Mouse (Mus musculus): ENCODE data around the gene Phlpp2. TPM values are rescaled to one million over a fixed set of nuclear protein-coding genes. Genes with fewer than 3 reads are reported as not detected.

Phlpp2 gene
- polyA plus RNA-seq, 1 experiment from 2014 or later: 3.4 TPM

GRCm38 (mm10) chr8:109964106-109964505, 95.8 kb downstream of the Phlpp2 start:
- peaks cover 5% of the 10 kb centered on the region for H3K4me1 ChIP-seq (ENCODE audit: control insufficient read depth, low read depth, low read length)
- H3K36me3 ChIP-seq (ENCODE audit: control insufficient read depth, insufficient read depth): no peaks in the 10 kb centered on the region
- ATAC-seq (ENCODE audit: low read depth): no peak
- peaks cover 41% of the 10 kb centered on the region for H3K27me3 ChIP-seq (ENCODE audit: control insufficient read depth, insufficient read depth, low read depth, low read length)
- H3K4me3 ChIP-seq (ENCODE audit: low read depth, low read length): no peak overlapping the region
- H3K9ac ChIP-seq (ENCODE audit: low read depth, low read length): no peak overlapping the region
- no peak overlapping the region for H3K27ac ChIP-seq (ENCODE audit: low read length)
- H3K4me2 ChIP-seq (ENCODE audit: low read depth, low read length): no peak overlapping the region
- 61% methylated on average over 4 of the region's 4 CpGs for WGBS (ENCODE audit: insufficient replicate concordance)
- H3K9me3 ChIP-seq (replicated peaks; ENCODE audit: control insufficient read depth, low read length): no peaks in the 10 kb centered on the region

- no peak for ATAC-seq (ENCODE audit: low read depth)
- Histone ChIP-seq H3K27ac (ENCODE audit: low read length) (no peak overlapping the region), H3K36me3 (ENCODE audit: control insufficient read depth, insufficient read depth) (no peaks in the 10 kb centered on the region), H3K4me1 (ENCODE audit: control insufficient read depth, low read depth, low read length) (no peaks in the 10 kb centered on the region), H3K9me3 (replicated peaks; ENCODE audit: control insufficient read depth, low read length) (no peaks in the 10 kb centered on the region), H3K4me2 (ENCODE audit: low read depth, low read length) (no peak overlapping the region), H3K27me3 (ENCODE audit: control insufficient read depth, insufficient read depth, low read depth, low read length) (peaks cover 12% of the 10 kb centered on the region), H3K4me3 (ENCODE audit: low read depth, low read length) (no peak overlapping the region), H3K9ac (ENCODE audit: low read depth, low read length) (no peak overlapping the region)
- WGBS (ENCODE audit: insufficient replicate concordance): 46% methylated on average over 10 of the region's 10 CpGs
These were observed 100.5 kb downstream of the Phlpp2 start for GRCm38 (mm10) chr8:109968837-109969236.

- Histone ChIP-seq H3K36me3 (ENCODE audit: control insufficient read depth, insufficient read depth) (no peaks in the 10 kb centered on the region), H3K27ac (ENCODE audit: low read length) (no peak overlapping the region), H3K4me2 (ENCODE audit: low read depth, low read length) (no peak overlapping the region), H3K4me3 (ENCODE audit: low read depth, low read length) (no peak overlapping the region), H3K9ac (ENCODE audit: low read depth, low read length) (no peak overlapping the region), H3K4me1 (ENCODE audit: control insufficient read depth, low read depth, low read length) (no peaks in the 10 kb centered on the region), H3K9me3 (replicated peaks; ENCODE audit: control insufficient read depth, low read length) (no peaks in the 10 kb centered on the region), H3K27me3 (ENCODE audit: control insufficient read depth, insufficient read depth, low read depth, low read length) (peaks cover 12% of the 10 kb centered on the region)
- ATAC-seq (ENCODE audit: low read depth): no peak
- 6% methylated on average over 9 of the region's 9 CpGs for WGBS (ENCODE audit: insufficient replicate concordance)
These were observed 102.0 kb downstream of the Phlpp2 start for GRCm38 (mm10) chr8:109970323-109970722.

- WGBS (ENCODE audit: insufficient replicate concordance): 50% methylated on average over 4 of the region's 4 CpGs
- Histone ChIP-seq H3K4me1 (ENCODE audit: control insufficient read depth, low read depth, low read length) (no peaks in the 10 kb centered on the region), H3K27me3 (ENCODE audit: control insufficient read depth, insufficient read depth, low read depth, low read length) (peaks cover 12% of the 10 kb centered on the region), H3K4me3 (ENCODE audit: low read depth, low read length) (no peak overlapping the region), H3K27ac (ENCODE audit: low read length) (no peak overlapping the region), H3K9ac (ENCODE audit: low read depth, low read length) (no peak overlapping the region), H3K36me3 (ENCODE audit: control insufficient read depth, insufficient read depth) (no peaks in the 10 kb centered on the region), H3K4me2 (ENCODE audit: low read depth, low read length) (no peak overlapping the region), H3K9me3 (replicated peaks; ENCODE audit: control insufficient read depth, low read length) (no peaks in the 10 kb centered on the region)
- no peak for ATAC-seq (ENCODE audit: low read depth)
These were observed 104.6 kb downstream of the Phlpp2 start for GRCm38 (mm10) chr8:109972901-109973300.

GRCm38 (mm10) chr8:109979339-109979738, 111.0 kb downstream of the Phlpp2 start:
- H3K36me3 ChIP-seq (ENCODE audit: control insufficient read depth, insufficient read depth): no peaks in the 10 kb centered on the region
- no peak overlapping the region for H3K4me3 ChIP-seq (ENCODE audit: low read depth, low read length)
- H3K9ac ChIP-seq (ENCODE audit: low read depth, low read length): no peak overlapping the region
- no peaks in the 10 kb centered on the region for H3K4me1 ChIP-seq (ENCODE audit: control insufficient read depth, low read depth, low read length)
- no peaks in the 10 kb centered on the region for H3K27me3 ChIP-seq (ENCODE audit: control insufficient read depth, insufficient read depth, low read depth, low read length)
- no peak overlapping the region for H3K27ac ChIP-seq (ENCODE audit: low read length)
- WGBS (ENCODE audit: insufficient replicate concordance): 53% methylated on average over 6 of the region's 6 CpGs
- ATAC-seq (ENCODE audit: low read depth): peak; percentile 53; the same call in 1 of the 2 replicates
- H3K4me2 ChIP-seq (ENCODE audit: low read depth, low read length): no peak overlapping the region
- H3K9me3 ChIP-seq (replicated peaks; ENCODE audit: control insufficient read depth, low read length): no peaks in the 10 kb centered on the region

- no peaks in the 10 kb centered on the region for H3K4me1 ChIP-seq (ENCODE audit: control insufficient read depth, low read depth, low read length)
- 55% methylated on average over 15 of the region's 15 CpGs for WGBS (ENCODE audit: insufficient replicate concordance)
- H3K4me3 ChIP-seq (ENCODE audit: low read depth, low read length): no peak overlapping the region
- no peak overlapping the region for H3K9ac ChIP-seq (ENCODE audit: low read depth, low read length)
- no peak for ATAC-seq (ENCODE audit: low read depth)
- no peaks in the 10 kb centered on the region for H3K36me3 ChIP-seq (ENCODE audit: control insufficient read depth, insufficient read depth)
- no peak overlapping the region for H3K4me2 ChIP-seq (ENCODE audit: low read depth, low read length)
- no peak overlapping the region for H3K27ac ChIP-seq (ENCODE audit: low read length)
- no peaks in the 10 kb centered on the region for H3K9me3 ChIP-seq (replicated peaks; ENCODE audit: control insufficient read depth, low read length)
- H3K27me3 ChIP-seq (ENCODE audit: control insufficient read depth, insufficient read depth, low read depth, low read length): no peaks in the 10 kb centered on the region
These were observed 114.2 kb downstream of the Phlpp2 start for GRCm38 (mm10) chr8:109982386-109983105.

- WGBS (ENCODE audit: insufficient replicate concordance): 34% methylated on average over 5 of the region's 5 CpGs
- H3K9me3 ChIP-seq (replicated peaks; ENCODE audit: control insufficient read depth, low read length): no peaks in the 10 kb centered on the region
- H3K27ac ChIP-seq (ENCODE audit: low read length): no peak overlapping the region
- H3K4me1 ChIP-seq (ENCODE audit: control insufficient read depth, low read depth, low read length): no peaks in the 10 kb centered on the region
- H3K4me2 ChIP-seq (ENCODE audit: low read depth, low read length): no peak overlapping the region
- H3K4me3 ChIP-seq (ENCODE audit: low read depth, low read length): no peak overlapping the region
- no peaks in the 10 kb centered on the region for H3K36me3 ChIP-seq (ENCODE audit: control insufficient read depth, insufficient read depth)
- H3K9ac ChIP-seq (ENCODE audit: low read depth, low read length): no peak overlapping the region
- ATAC-seq (ENCODE audit: low read depth): no peak
- H3K27me3 ChIP-seq (ENCODE audit: control insufficient read depth, insufficient read depth, low read depth, low read length): no peaks in the 10 kb centered on the region
These were observed 115.6 kb downstream of the Phlpp2 start for GRCm38 (mm10) chr8:109983944-109984343.

- Histone ChIP-seq H3K27me3 (ENCODE audit: control insufficient read depth, insufficient read depth, low read depth, low read length) (no peaks in the 10 kb centered on the region), H3K36me3 (ENCODE audit: control insufficient read depth, insufficient read depth) (no peaks in the 10 kb centered on the region), H3K9me3 (replicated peaks; ENCODE audit: control insufficient read depth, low read length) (no peaks in the 10 kb centered on the region), H3K27ac (ENCODE audit: low read length) (no peak overlapping the region), H3K4me2 (ENCODE audit: low read depth, low read length) (no peak overlapping the region), H3K4me3 (ENCODE audit: low read depth, low read length) (no peak overlapping the region), H3K9ac (ENCODE audit: low read depth, low read length) (no peak overlapping the region), H3K4me1 (ENCODE audit: control insufficient read depth, low read depth, low read length) (no peaks in the 10 kb centered on the region)
- ATAC-seq (ENCODE audit: low read depth): peak; percentile 72
- WGBS (ENCODE audit: insufficient replicate concordance): 43% methylated on average over 7 of the region's 7 CpGs
These were observed 118.0 kb downstream of the Phlpp2 start for GRCm38 (mm10) chr8:109986384-109986783.

- no peaks in the 10 kb centered on the region for H3K9me3 ChIP-seq (replicated peaks; ENCODE audit: control insufficient read depth, low read length)
- H3K36me3 ChIP-seq (ENCODE audit: control insufficient read depth, insufficient read depth): no peaks in the 10 kb centered on the region
- H3K27ac ChIP-seq (ENCODE audit: low read length): no peak overlapping the region
- no peaks in the 10 kb centered on the region for H3K27me3 ChIP-seq (ENCODE audit: control insufficient read depth, insufficient read depth, low read depth, low read length)
- H3K4me1 ChIP-seq (ENCODE audit: control insufficient read depth, low read depth, low read length): no peaks in the 10 kb centered on the region
- H3K4me3 ChIP-seq (ENCODE audit: low read depth, low read length): no peak overlapping the region
- WGBS (ENCODE audit: insufficient replicate concordance): 59% methylated on average over 7 of the region's 7 CpGs
- no peak overlapping the region for H3K4me2 ChIP-seq (ENCODE audit: low read depth, low read length)
- ATAC-seq (ENCODE audit: low read depth): no peak
- no peak overlapping the region for H3K9ac ChIP-seq (ENCODE audit: low read depth, low read length)
These were observed 119.4 kb downstream of the Phlpp2 start for GRCm38 (mm10) chr8:109987776-109988175.

Measured in liver, embryonic 16.5 days (tissue).